Mouse (Mus musculus) liver, adult 10 weeks (tissue): ENCODE measurements around the gene Gm4869. TPM values are rescaled to one million over a fixed set of nuclear protein-coding genes. Genes with fewer than 3 reads are reported as not detected.

Experiments
- polyA plus RNA-seq: library from polyadenylated mRNA; stranded (reverse); fragments of 350-450 nt; fragmentation: Illumina TruSeq; extraction: RNeasy Lipid Tissue Mini Kit (QIAGEN cat#74804); gene quantifications from one replicate; pipeline ENCODE4 v1.2.3, GENCODE M21; 2014; ENCODE audit warnings: low read depth, low replicate concordance

Gene Gm4869
- not detected for polyA plus RNA-seq

DNA sequence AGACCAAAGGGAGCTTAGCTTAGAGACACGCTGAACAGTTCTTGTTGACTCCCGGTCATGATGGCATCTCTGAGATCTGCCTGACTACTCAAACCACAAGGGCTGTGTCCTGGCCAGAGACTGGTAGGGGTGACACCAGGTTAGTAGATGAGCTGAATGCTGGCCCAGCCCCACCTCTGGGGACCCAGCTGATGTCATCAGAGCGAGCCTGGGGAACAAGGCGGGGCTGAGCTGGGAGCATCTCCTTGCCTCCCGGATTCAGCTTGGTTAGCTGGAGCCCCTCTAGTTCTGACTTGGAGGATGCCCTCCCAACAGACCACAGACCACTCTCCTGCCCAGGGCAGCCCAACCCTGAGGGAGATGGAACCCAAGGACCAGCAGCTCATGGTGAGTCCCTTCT, at the start of gene Gm4869:
TSS of gene Gm4869 (plus strand) at position 301 of the 400 bp plus-strand sequence.

GRCm38 (mm10) chr5:140418489-140419441, 26.7 kb upstream of the Gm4869 start, which contains the start of gene Eif3b:
Gene Eif3b (plus strand): TSS chr5:140419328.

DNA sequence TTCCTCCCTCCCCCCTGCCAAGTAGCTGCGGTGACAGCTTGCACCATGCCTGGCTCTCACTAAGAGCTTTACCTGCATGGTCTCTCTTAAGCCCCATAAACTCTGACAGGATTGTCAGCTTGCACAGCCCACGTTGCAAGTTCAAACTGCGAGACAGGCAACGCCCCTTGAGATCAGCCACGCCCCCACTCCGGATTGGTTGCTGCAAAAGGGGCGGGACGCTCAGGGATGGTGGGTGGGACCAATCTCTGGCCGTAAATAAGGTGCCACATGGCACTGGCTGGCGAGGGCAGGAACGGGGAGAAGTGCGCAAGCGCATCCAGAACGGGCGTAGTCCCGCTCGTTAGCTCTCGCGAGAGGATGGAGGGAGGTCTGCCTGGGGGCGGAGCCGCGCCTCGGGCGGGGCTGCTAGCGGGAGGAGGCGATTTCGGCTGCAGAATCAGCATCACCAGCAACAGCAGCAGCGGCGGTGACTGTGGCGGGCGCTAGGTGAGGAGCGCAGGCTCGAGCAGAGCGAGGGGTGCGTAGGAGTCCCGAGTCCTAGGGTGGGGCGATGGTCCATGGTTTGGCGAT, 59.8 kb downstream of the Gm4869 start, which contains the start of gene Chst12:
TSS of gene Chst12 (plus strand) at position 343 of the 573 bp plus-strand sequence.

Other genes with a start within 250 kb of the Gm4869 start
- gene Mad1l1, start 124.1 kb upstream of the Gm4869 start, polyA plus RNA-seq = 0.29 TPM
- 3.6 TPM for gene Nudt1, start 124.0 kb upstream of the Gm4869 start, polyA plus RNA-seq
- 1.6 TPM for gene Mrm2, start 113.7 kb upstream of the Gm4869 start, polyA plus RNA-seq
- 0.29 TPM for gene Snx8, start 56.4 kb upstream of the Gm4869 start, polyA plus RNA-seq
- gene Eif3b, start 26.3 kb upstream of the Gm4869 start, polyA plus RNA-seq = 18.3 TPM
- gene Chst12, start 59.9 kb downstream of the Gm4869 start, polyA plus RNA-seq = not detected
- not detected for gene Grifin, start 119.4 kb downstream of the Gm4869 start, polyA plus RNA-seq
- gene Lfng, start 161.7 kb downstream of the Gm4869 start, polyA plus RNA-seq = 0.48 TPM
- 0.32 TPM for gene Ttyh3, start 203.4 kb downstream of the Gm4869 start, polyA plus RNA-seq